Mouse (Mus musculus): ENCODE data around the gene Prtn3. TPM values are rescaled to one million over a fixed set of nuclear protein-coding genes. Genes with fewer than 3 reads are reported as not detected.

The Prtn3 gene
- polyA plus RNA-seq (2012; rRNA removed) = 0.72 and 0.90 TPM in 2 replicates

- Histone ChIP-seq H3K27ac (ENCODE audit: control insufficient read depth, insufficient read depth, low read depth, low read length) (no peak within 1 kb of the TSS), H3K4me3 (ENCODE audit: control insufficient read depth, low read depth, low read length) (peak within 1 kb of the TSS; percentile 64), H3K36me3 (ENCODE audit: control insufficient read depth, insufficient read depth, low read length) (no peaks in the 10 kb centered on the region), H3K27me3 (ENCODE audit: control insufficient read depth, insufficient read depth, low read length) (no peaks in the 10 kb centered on the region), H3K4me1 (ENCODE audit: control insufficient read depth, insufficient read depth, low read length) (peaks cover 8% of the 10 kb centered on the region)
- TF ChIP-seq POLR2A (IDR thresholded peaks at IDR 0.05; ENCODE audit: control insufficient read depth, low read depth, low read length) (no peak), CTCF (IDR thresholded peaks at IDR 0.05; ENCODE audit: control insufficient read depth, insufficient read depth, insufficient replicate concordance, low read depth, low read length) (no peak)
Measured at GRCm38 (mm10) chr10:79874290-79874862, at the start of gene Prtn3, which contains the start of gene Plppr3. TSS of gene Prtn3 (plus strand) at chr10:79874476. TSS of gene Plppr3 (minus strand) at chr10:79874634.

DNA sequence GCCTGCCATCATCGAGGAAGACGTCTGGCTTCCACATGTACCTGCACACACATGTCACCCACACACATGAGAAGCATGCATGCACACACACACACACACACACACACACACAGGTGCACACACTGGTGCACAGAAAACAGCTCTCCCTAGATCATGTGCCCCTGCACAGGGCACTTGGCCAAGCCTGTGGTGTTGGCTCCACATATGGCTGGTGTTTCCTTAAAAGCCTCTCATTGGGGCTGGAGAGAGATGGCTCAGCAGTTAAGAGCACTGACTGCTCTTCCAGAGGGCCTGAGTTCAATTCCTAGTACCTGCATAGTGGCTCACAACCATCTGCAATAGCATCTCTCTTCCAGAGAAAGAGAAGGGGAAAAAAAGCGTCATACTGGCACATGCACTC lies 42.7 kb upstream of the Prtn3 start:
- Histone ChIP-seq H3K4me3 (ENCODE audit: control insufficient read depth, low read depth, low read length) (no peak overlapping the region), H3K27me3 (ENCODE audit: control insufficient read depth, insufficient read depth, low read length) (no peaks in the 10 kb centered on the region), H3K27ac (ENCODE audit: control insufficient read depth, insufficient read depth, low read depth, low read length) (no peak overlapping the region), H3K4me1 (ENCODE audit: control insufficient read depth, insufficient read depth, low read length) (no peaks in the 10 kb centered on the region), H3K36me3 (ENCODE audit: control insufficient read depth, insufficient read depth, low read length) (no peaks in the 10 kb centered on the region)
- TF ChIP-seq POLR2A (IDR thresholded peaks at IDR 0.05; ENCODE audit: control insufficient read depth, low read depth, low read length) (no peak), CTCF (IDR thresholded peaks at IDR 0.05; ENCODE audit: control insufficient read depth, insufficient read depth, insufficient replicate concordance, low read depth, low read length) (no peak)

- TF ChIP-seq CTCF (IDR thresholded peaks at IDR 0.05; ENCODE audit: control insufficient read depth, insufficient read depth, insufficient replicate concordance, low read depth, low read length) = no peak
- no peak for TF ChIP-seq POLR2A (IDR thresholded peaks at IDR 0.05; ENCODE audit: control insufficient read depth, low read depth, low read length)
- Histone ChIP-seq H3K36me3 (ENCODE audit: control insufficient read depth, insufficient read depth, low read length) (no peaks in the 10 kb centered on the region), H3K4me3 (ENCODE audit: control insufficient read depth, low read depth, low read length) (no peak overlapping the region), H3K27ac (ENCODE audit: control insufficient read depth, insufficient read depth, low read depth, low read length) (no peak overlapping the region), H3K4me1 (ENCODE audit: control insufficient read depth, insufficient read depth, low read length) (no peaks in the 10 kb centered on the region), H3K27me3 (ENCODE audit: control insufficient read depth, insufficient read depth, low read length) (no peaks in the 10 kb centered on the region)
Measured at GRCm38 (mm10) chr10:79832026-79832785, 42.1 kb upstream of the Prtn3 start.

- Histone ChIP-seq H3K27me3 (ENCODE audit: control insufficient read depth, insufficient read depth, low read length) (no peaks in the 10 kb centered on the region), H3K4me1 (ENCODE audit: control insufficient read depth, insufficient read depth, low read length) (no peaks in the 10 kb centered on the region), H3K4me3 (ENCODE audit: control insufficient read depth, low read depth, low read length) (no peak overlapping the region), H3K36me3 (ENCODE audit: control insufficient read depth, insufficient read depth, low read length) (no peaks in the 10 kb centered on the region), H3K27ac (ENCODE audit: control insufficient read depth, insufficient read depth, low read depth, low read length) (no peak overlapping the region)
- TF ChIP-seq POLR2A (IDR thresholded peaks at IDR 0.05; ENCODE audit: control insufficient read depth, low read depth, low read length) (no peak), CTCF (IDR thresholded peaks at IDR 0.05; ENCODE audit: control insufficient read depth, insufficient read depth, insufficient replicate concordance, low read depth, low read length) (no peak)
Measured at GRCm38 (mm10) chr10:79832786-79833181, 41.5 kb upstream of the Prtn3 start.

GRCm38 (mm10) chr10:79834769-79835398 lies 39.4 kb upstream of the Prtn3 start:
- no peaks in the 10 kb centered on the region for H3K4me1 ChIP-seq (ENCODE audit: control insufficient read depth, insufficient read depth, low read length)
- H3K27ac ChIP-seq (ENCODE audit: control insufficient read depth, insufficient read depth, low read depth, low read length) = no peak overlapping the region
- H3K4me3 ChIP-seq (ENCODE audit: control insufficient read depth, low read depth, low read length) = no peak overlapping the region
- H3K27me3 ChIP-seq (ENCODE audit: control insufficient read depth, insufficient read depth, low read length) = no peaks in the 10 kb centered on the region
- H3K36me3 ChIP-seq (ENCODE audit: control insufficient read depth, insufficient read depth, low read length) = no peaks in the 10 kb centered on the region
- TF ChIP-seq POLR2A (IDR thresholded peaks at IDR 0.05; ENCODE audit: control insufficient read depth, low read depth, low read length) (no peak), CTCF (IDR thresholded peaks at IDR 0.05; ENCODE audit: control insufficient read depth, insufficient read depth, insufficient replicate concordance, low read depth, low read length) (peak; percentile 80)

DNA sequence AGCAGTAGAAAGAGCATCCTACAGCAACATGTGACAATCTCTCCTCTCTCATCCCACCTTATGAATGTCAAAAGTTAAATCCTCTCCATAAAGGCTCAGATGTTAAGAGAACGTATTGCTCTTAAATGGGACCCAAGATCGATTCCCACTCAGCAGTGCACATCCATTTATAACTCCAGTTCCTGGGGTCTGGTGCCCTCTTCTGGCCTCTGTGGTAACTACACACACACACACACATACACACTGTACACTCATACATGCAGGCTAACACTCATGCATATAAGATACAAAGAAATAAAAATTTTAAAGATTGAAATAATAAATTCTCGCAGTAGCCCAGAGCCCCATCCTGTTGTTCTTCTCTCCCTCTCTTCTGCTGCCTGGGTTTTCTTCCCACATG lies 37.4 kb upstream of the Prtn3 start:
- Histone ChIP-seq H3K4me3 (ENCODE audit: control insufficient read depth, low read depth, low read length) (no peak overlapping the region), H3K27ac (ENCODE audit: control insufficient read depth, insufficient read depth, low read depth, low read length) (no peak overlapping the region), H3K36me3 (ENCODE audit: control insufficient read depth, insufficient read depth, low read length) (no peaks in the 10 kb centered on the region), H3K27me3 (ENCODE audit: control insufficient read depth, insufficient read depth, low read length) (no peaks in the 10 kb centered on the region), H3K4me1 (ENCODE audit: control insufficient read depth, insufficient read depth, low read length) (peaks cover 5% of the 10 kb centered on the region)
- TF ChIP-seq POLR2A (IDR thresholded peaks at IDR 0.05; ENCODE audit: control insufficient read depth, low read depth, low read length) (no peak), CTCF (IDR thresholded peaks at IDR 0.05; ENCODE audit: control insufficient read depth, insufficient read depth, insufficient replicate concordance, low read depth, low read length) (no peak)

GRCm38 (mm10) chr10:79838151-79838550 lies 36.1 kb upstream of the Prtn3 start:
- Histone ChIP-seq H3K4me3 (ENCODE audit: control insufficient read depth, low read depth, low read length) (no peak overlapping the region), H3K27me3 (ENCODE audit: control insufficient read depth, insufficient read depth, low read length) (no peaks in the 10 kb centered on the region), H3K27ac (ENCODE audit: control insufficient read depth, insufficient read depth, low read depth, low read length) (no peak overlapping the region), H3K4me1 (ENCODE audit: control insufficient read depth, insufficient read depth, low read length) (peaks cover 5% of the 10 kb centered on the region), H3K36me3 (ENCODE audit: control insufficient read depth, insufficient read depth, low read length) (no peaks in the 10 kb centered on the region)
- TF ChIP-seq POLR2A (IDR thresholded peaks at IDR 0.05; ENCODE audit: control insufficient read depth, low read depth, low read length) = no peak
- no peak for TF ChIP-seq CTCF (IDR thresholded peaks at IDR 0.05; ENCODE audit: control insufficient read depth, insufficient read depth, insufficient replicate concordance, low read depth, low read length)
